Mouse (Mus musculus) bone marrow, adult 2 months (tissue): ENCODE measurements at regions not wholly inside any gene's neighbourhood (a gene's known extent, or its start where the extent isn't known, plus 50 kb on each side); places are given as distances from the start of the nearest gene placed in this dataset.

Source experiments
- H3K27ac ChIP-seq: fragments of 200-500 bp; 2 replicates; pipeline ENCODE4 v1.5.1; 2012; ENCODE audit warnings: low read depth, mild to moderate bottlenecking, control low read depth, inconsistent platforms, low read length; ENCODE audit not compliant: control insufficient read depth, poor library complexity, insufficient read depth
- H3K4me1 ChIP-seq: fragments of 200-500 bp; 2 replicates; pipeline ENCODE4 v1.6.1; 2011; ENCODE audit warnings: low read length; ENCODE audit not compliant: control insufficient read depth, insufficient read depth
- H3K4me3 ChIP-seq: fragments of 200-500 bp; replicated peaks from 2 replicates; pipeline ENCODE3; 2011; ENCODE audit warnings: mild to moderate bottlenecking, low read depth, low read length, control low read depth; ENCODE audit not compliant: control insufficient read depth
- CTCF ChIP-seq: fragments of 200-500 bp; IDR thresholded peaks from 2 replicates; pipeline ENCODE4 v1.5.1; 2011; ENCODE audit warnings: low read length, control low read depth; ENCODE audit not compliant: control insufficient read depth, insufficient read depth
- POLR2A ChIP-seq: fragments of 200-500 bp; IDR thresholded peaks from 2 replicates; pipeline ENCODE4 v1.6.1; 2011; ENCODE audit warnings: low read depth, mild to moderate bottlenecking, control low read depth, low read length, borderline replicate concordance; ENCODE audit not compliant: control insufficient read depth
- WGBS: fragments of 180-500 bp; shearing (Covaris S2); methylation state at CpG from one replicate; pipeline ENCODE4 v1.1.7; 2018; 5-methylcytosine and 5-hydroxymethylcytosine counted together

- 76% methylated on average over 7 of the region's 7 CpGs for WGBS
- Histone ChIP-seq H3K4me3 (no peak overlapping the region), H3K27ac (no peak overlapping the region), H3K4me1 (no peaks in the 10 kb centered on the region)
- TF ChIP-seq CTCF = no peak
- no peak for TF ChIP-seq POLR2A
These were observed 435.1 kb downstream of the Vrk1 start for GRCm38 (mm10) chr12:106445151-106445550.

GRCm38 (mm10) chr12:106445976-106446375 lies 435.9 kb downstream of the Vrk1 start:
- no peaks in the 10 kb centered on the region for H3K4me1 ChIP-seq
- TF ChIP-seq POLR2A (no peak), CTCF (no peak)
- 68% methylated on average over 10 of the region's 10 CpGs for WGBS
- H3K27ac ChIP-seq = no peak overlapping the region
- H3K4me3 ChIP-seq = no peak overlapping the region

DNA sequence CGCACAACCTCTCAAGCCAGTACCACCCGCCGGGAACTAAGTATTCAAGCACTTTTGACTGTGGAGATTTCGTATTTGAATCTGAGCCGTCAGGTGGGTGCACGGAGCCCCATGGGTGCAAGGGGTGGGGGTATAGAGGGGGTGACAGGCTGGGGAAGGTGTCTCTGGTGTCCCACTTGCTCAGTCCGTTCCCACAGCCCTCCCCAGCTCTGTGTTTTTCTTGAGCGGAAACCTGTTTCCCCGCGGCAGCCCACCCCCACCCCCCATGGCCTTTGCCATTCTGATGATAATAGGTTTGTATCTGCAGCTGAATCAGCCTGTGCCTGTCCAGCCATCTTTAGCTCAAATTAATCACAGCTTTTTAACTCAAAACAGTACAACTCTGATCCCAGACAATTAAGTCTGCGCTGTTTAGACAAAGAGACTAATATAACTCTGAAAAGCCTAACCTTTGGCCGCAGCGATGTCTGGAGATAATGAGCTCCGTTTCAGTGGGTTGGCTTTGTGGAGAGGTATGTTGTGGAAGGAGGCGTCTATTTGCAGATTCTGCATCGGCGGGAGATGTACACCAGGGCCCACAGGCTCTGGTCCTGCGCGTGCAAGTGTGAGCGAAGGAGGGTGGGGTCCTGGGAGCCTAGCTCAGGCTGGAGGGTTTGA lies 437.0 kb downstream of the Vrk1 start:
- Histone ChIP-seq H3K27ac (no peak overlapping the region), H3K4me3 (no peak overlapping the region), H3K4me1 (no peaks in the 10 kb centered on the region)
- WGBS = 87% methylated on average over 20 of the region's 20 CpGs
- TF ChIP-seq CTCF = no peak
- TF ChIP-seq POLR2A = no peak

- Histone ChIP-seq H3K4me1 (no peaks in the 10 kb centered on the region), H3K4me3 (no peak overlapping the region), H3K27ac (no peak overlapping the region)
- WGBS = 57% methylated on average over 6 of the region's 6 CpGs
- TF ChIP-seq POLR2A (no peak), CTCF (no peak)
These were observed 438.5 kb downstream of the Vrk1 start for GRCm38 (mm10) chr12:106448551-106448950.

- TF ChIP-seq CTCF (no peak), POLR2A (no peak)
- Histone ChIP-seq H3K4me3 (no peak overlapping the region), H3K27ac (no peak overlapping the region), H3K4me1 (no peaks in the 10 kb centered on the region)
- 74% methylated on average over 13 of the region's 13 CpGs for WGBS
These were observed 443.5 kb downstream of the Vrk1 start for GRCm38 (mm10) chr12:106453491-106453890.

DNA sequence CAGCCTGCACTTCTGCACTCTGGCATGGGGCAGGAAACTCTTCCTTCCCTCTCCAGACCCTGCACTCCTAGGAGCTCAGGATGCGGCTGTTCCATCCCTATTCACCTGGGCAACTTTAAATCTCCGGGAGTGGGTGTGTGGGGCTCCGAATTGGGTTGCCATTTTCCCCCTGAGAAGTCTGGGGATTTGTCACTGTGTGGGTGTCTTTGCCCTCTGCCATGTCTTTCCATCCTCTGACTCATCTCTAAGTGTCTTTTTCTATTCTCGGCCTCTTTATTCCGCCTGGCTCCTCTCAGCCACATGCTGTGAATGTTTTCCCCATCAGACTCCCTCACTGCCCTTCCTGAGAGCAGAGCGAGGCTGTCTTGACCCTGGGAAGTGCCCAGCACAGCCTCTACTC lies 448.2 kb downstream of the Vrk1 start:
- 48% methylated on average over 6 of the region's 6 CpGs for WGBS

GRCm38 (mm10) chr12:106460650-106461049 lies 450.6 kb downstream of the Vrk1 start:
- Histone ChIP-seq H3K27ac (no peak overlapping the region; the same call in 1 of the 2 replicates), H3K4me3 (no peak overlapping the region), H3K4me1 (no peaks in the 10 kb centered on the region; the same call in 1 of the 2 replicates)
- TF ChIP-seq POLR2A (no peak), CTCF (no peak)
- 80% methylated on average over 7 of the region's 7 CpGs for whole genome bisulfite sequencing

More for the DNA sequence above, 448.2 kb downstream of the Vrk1 start:
- Histone ChIP-seq H3K4me1 (no peaks in the 10 kb centered on the region), H3K4me3 (no peak overlapping the region), H3K27ac (no peak overlapping the region)
- TF ChIP-seq CTCF = no peak
- TF ChIP-seq POLR2A = no peak

GRCm38 (mm10) chr12:106462281-106462680 lies 452.3 kb downstream of the Vrk1 start:
- H3K4me1 ChIP-seq = no peaks in the 10 kb centered on the region; the same call in 1 of the 2 replicates
- 49% methylated on average over 3 of the region's 3 CpGs for WGBS
- no peak overlapping the region for H3K27ac ChIP-seq

DNA sequence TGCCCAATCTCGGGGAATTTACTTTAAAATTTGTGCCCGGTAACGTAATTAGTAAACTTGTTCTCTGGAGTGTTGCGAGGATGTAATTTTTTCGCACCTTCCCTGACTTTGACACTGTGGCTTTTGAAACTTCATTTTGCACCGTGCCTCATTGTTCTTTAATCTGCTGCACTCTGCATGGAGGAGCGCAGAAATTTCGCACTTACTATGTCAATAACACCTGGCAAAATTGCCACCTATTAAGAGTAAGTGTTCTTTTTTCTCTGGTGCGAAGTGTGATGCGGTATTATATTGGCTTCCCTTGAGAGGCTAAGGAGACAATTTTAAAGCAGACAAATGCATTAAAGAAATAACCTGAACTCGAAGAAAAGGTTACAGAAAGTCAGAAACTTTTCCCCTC lies 454.7 kb downstream of the Vrk1 start:
- no peak for TF ChIP-seq POLR2A
- no peak for TF ChIP-seq CTCF
- WGBS = 33% methylated on average over 11 of the region's 11 CpGs
- H3K4me3 ChIP-seq = no peak overlapping the region
- H3K27ac ChIP-seq = no peak overlapping the region
- no peaks in the 10 kb centered on the region; the same call in 1 of the 2 replicates for H3K4me1 ChIP-seq

More at GRCm38 (mm10) chr12:106462281-106462680, 452.3 kb downstream of the Vrk1 start:
- TF ChIP-seq CTCF (no peak), POLR2A (no peak)
- no peak overlapping the region for H3K4me3 ChIP-seq
